9 mouse cellular contexts compared by ENCODE assay signal in genomic region chr13:111741991-111742615, GRCm38 (mm10).
A peak's percentile ranks its signal among the peaks of the same experiment; 100 is the strongest.
DNase-seq lines count a peak whose midpoint lies in the region; ATAC-seq and TF ChIP-seq lines count a peak whose summit lies in the region.
"Had no signal": no experiment of that assay in that cellular context is flagged by ENCODE, and none has a peak within 500 bp of the region (broad histone marks: within the 10 kb centered on the region; RNA-seq: fewer than 3 reads in every experiment).

No protein-coding gene starts in this region.

- H3K9me3 ChIP-seq in kidney, postnatal 0 days (replicated peaks; ENCODE audit: low read length), result no peaks in the 10 kb centered on the region
- H3K9me3 ChIP-seq in kidney, embryonic 15.5 days (replicated peaks), result peaks cover 3% of the 10 kb centered on the region; the same call in 1 of the 2 replicates
- H3K9me3 ChIP-seq: midbrain, embryonic 12.5 days had no signal

- no peak overlapping the region for H3K4me2 ChIP-seq in kidney, postnatal 0 days (ENCODE audit: low read length)
- no peak overlapping the region for H3K4me2 ChIP-seq in kidney, embryonic 15.5 days
- H3K4me2 ChIP-seq: midbrain, embryonic 12.5 days had no signal

- H3K27me3 ChIP-seq in kidney, postnatal 0 days (ENCODE audit: insufficient read depth, low read length), result no peaks in the 10 kb centered on the region
- H3K27me3 ChIP-seq in kidney, embryonic 15.5 days, result no peaks in the 10 kb centered on the region
- H3K27me3 ChIP-seq: midbrain, embryonic 12.5 days had no signal

- H3K27ac ChIP-seq in kidney, postnatal 0 days, result no peak overlapping the region
- H3K27ac ChIP-seq in kidney, embryonic 15.5 days, result no peak overlapping the region
- H3K27ac ChIP-seq: midbrain, embryonic 12.5 days had no signal

- ATAC-seq in kidney, postnatal 0 days (replicated peaks; ENCODE audit: low FRiP score, low read depth), result no peak
- no peak for ATAC-seq in kidney, embryonic 15.5 days (replicated peaks; ENCODE audit: low FRiP score)
- ATAC-seq in CD4-positive, CD25-positive, alpha-beta regulatory T cell, adult 4 months, result peak; percentile 56

- no peaks in the 10 kb centered on the region for H3K4me1 ChIP-seq in kidney, postnatal 0 days (replicated peaks; ENCODE audit: insufficient read depth, low read length)
- no peaks in the 10 kb centered on the region for H3K4me1 ChIP-seq in kidney, embryonic 15.5 days
- H3K4me1 ChIP-seq: midbrain, embryonic 12.5 days had no signal

- intact Hi-C loops in left cerebral cortex, postnatal 14 days (cut with DNase I), result loop anchor here (2.0 to 10.0 kb wide), 4 partner anchors 15 to 1357 kb away; no protein-coding TSS in a partner anchor

- no peak overlapping the region for H3K4me3 ChIP-seq in kidney, postnatal 0 days (replicated peaks; ENCODE audit: low read depth, low read length)
- H3K4me3 ChIP-seq in kidney, embryonic 15.5 days (replicated peaks), result no peak overlapping the region
- H3K4me3 ChIP-seq: midbrain, embryonic 12.5 days had no signal

- peak; percentile 85 for DNase-seq in kidney, postnatal 0 days (ENCODE audit: low spot score)
- peak; percentile 78 for DNase-seq in MN1 (ENCODE audit: low spot score)
- peak; percentile 61 for DNase-seq in embryo, embryonic 11.5 days (ENCODE audit: low read depth, low spot score)
- DNase-seq in left cerebral cortex, postnatal 14 days (ENCODE audit: low spot score in 2 of 2), result peak; percentile 66 to 77
- peak; percentile 70 for DNase-seq in retina, postnatal 7 days (ENCODE audit: low read depth, low spot score)
- DNase-seq in urinary bladder, adult 2 months (ENCODE audit: low spot score), result no peak

- WGBS in kidney, postnatal 0 days, result 55% methylated on average over 6 of the region's 6 CpGs
- WGBS in kidney, embryonic 15.5 days, result 63% methylated on average over 6 of the region's 6 CpGs

- peak; percentile 90 for TF ChIP-seq CTCF in kidney, postnatal 0 days (IDR thresholded peaks at IDR 0.05; ENCODE audit: low read depth)

- no peak overlapping the region for H3K9ac ChIP-seq in kidney, postnatal 0 days (ENCODE audit: low read depth, low read length)
- H3K9ac ChIP-seq in kidney, embryonic 15.5 days, result no peak overlapping the region
- H3K9ac ChIP-seq: midbrain, embryonic 12.5 days had no signal

- no peaks in the 10 kb centered on the region for H3K36me3 ChIP-seq in kidney, postnatal 0 days (ENCODE audit: insufficient read depth, low read length)
- H3K36me3 ChIP-seq in kidney, embryonic 15.5 days, result peaks cover 5% of the 10 kb centered on the region; the same call in 1 of the 2 replicates
- H3K36me3 ChIP-seq: midbrain, embryonic 12.5 days had no signal
